Mouse (Mus musculus): Measurements from ENCODE around the gene Abcg1.

DNA sequence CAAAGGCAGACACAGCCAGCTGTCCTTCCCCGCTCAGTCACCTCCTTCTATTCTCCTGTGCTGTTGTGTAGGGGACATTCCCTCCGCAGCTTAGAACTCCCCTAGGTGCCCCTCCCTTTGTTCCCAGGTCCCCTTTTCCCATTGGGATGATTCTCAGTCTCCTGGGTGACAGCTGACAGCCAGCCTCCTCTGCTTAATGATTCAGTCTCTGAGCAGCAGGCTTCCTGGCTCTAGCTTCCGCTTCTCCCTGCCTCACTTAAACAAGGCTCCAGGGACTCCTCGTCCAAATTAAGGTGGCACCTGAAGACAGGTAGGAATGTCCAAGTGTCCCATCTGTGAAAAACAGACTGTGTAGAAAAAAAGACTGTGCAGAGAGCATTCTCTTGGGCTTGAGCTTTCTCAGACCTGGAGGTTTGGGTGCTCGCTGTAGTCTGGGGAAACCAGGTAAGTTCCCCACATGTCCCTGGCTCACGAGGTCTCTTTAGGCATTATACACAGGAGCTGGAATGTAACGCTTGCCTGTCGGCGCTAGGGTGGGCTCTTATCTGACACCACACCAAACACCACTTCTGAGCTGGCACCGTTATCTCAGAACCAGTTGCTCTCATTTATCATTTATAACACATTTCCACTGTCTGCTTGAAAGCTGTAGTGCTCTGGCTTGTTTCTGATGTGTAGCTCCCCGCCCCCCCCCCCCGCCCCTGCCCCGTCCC, 33.7 kb downstream of the Abcg1 start:
- TF ChIP-seq POLR2A (IDR thresholded peaks at IDR 0.05; ENCODE audit: borderline replicate concordance, extremely low read depth, low read depth, low read length) (no peak), CTCF (IDR thresholded peaks at IDR 0.05; ENCODE audit: insufficient read depth, low read length) (no peak)
